Mouse (Mus musculus) cerebellum, adult 18-20 months (tissue): ENCODE results near the gene Zfhx3.
A peak's percentile ranks its signal among the peaks of the same experiment; 100 is the strongest.

Experiments
- DNase-seq, 2 experiments: peaks; one replicate each; pipeline ENCODE4 v3.0.0; 2021

Zfhx3 gene

GRCm38 (mm10) chr8:108101978-108102865 is 159.8 kb downstream of the Zfhx3 start:
- no peak for DNase-seq

GRCm38 (mm10) chr8:108104471-108105098 is 162.1 kb downstream of the Zfhx3 start:
- DNase-seq, result no peak

GRCm38 (mm10) chr8:108125053-108125452 is 182.6 kb downstream of the Zfhx3 start:
- DNase-seq, result peak; percentile 12 to 25

GRCm38 (mm10) chr8:108125491-108125890 is 183.0 kb downstream of the Zfhx3 start:
- DNase-seq, result no peak

- no peak for DNase-seq
Observed at GRCm38 (mm10) chr8:108146536-108146935, 204.1 kb downstream of the Zfhx3 start.

GRCm38 (mm10) chr8:108148599-108149249 is 206.3 kb downstream of the Zfhx3 start:
- DNase-seq, result no peak

- no peak for DNase-seq
Observed at GRCm38 (mm10) chr8:108170804-108171203, 228.4 kb downstream of the Zfhx3 start.

- no peak for DNase-seq
Observed at GRCm38 (mm10) chr8:108183296-108183695, 240.9 kb downstream of the Zfhx3 start.

GRCm38 (mm10) chr8:108183948-108184347 is 241.5 kb downstream of the Zfhx3 start:
- no peak for DNase-seq

GRCm38 (mm10) chr8:108186289-108186688 is 243.8 kb downstream of the Zfhx3 start:
- no peak for DNase-seq

GRCm38 (mm10) chr8:108188044-108188443 is 245.6 kb downstream of the Zfhx3 start:
- DNase-seq, result no peak

GRCm38 (mm10) chr8:108194571-108194970 is 252.1 kb downstream of the Zfhx3 start:
- no peak for DNase-seq

- no peak for DNase-seq
Observed at GRCm38 (mm10) chr8:108215026-108215425, 272.6 kb downstream of the Zfhx3 start.

GRCm38 (mm10) chr8:108218171-108218840 is 275.9 kb downstream of the Zfhx3 start:
- DNase-seq, result no peak

GRCm38 (mm10) chr8:108220511-108220910 is 278.1 kb downstream of the Zfhx3 start:
- no peak for DNase-seq

GRCm38 (mm10) chr8:108222091-108222490 is 279.6 kb downstream of the Zfhx3 start:
- DNase-seq, result no peak

GRCm38 (mm10) chr8:108232326-108232725 is 289.9 kb downstream of the Zfhx3 start:
- no peak for DNase-seq

- DNase-seq, result no peak
Observed at GRCm38 (mm10) chr8:108234481-108234880, 292.0 kb downstream of the Zfhx3 start.

GRCm38 (mm10) chr8:108236715-108237114 is 294.3 kb downstream of the Zfhx3 start:
- no peak for DNase-seq

GRCm38 (mm10) chr8:108239531-108239930 is 297.1 kb downstream of the Zfhx3 start:
- DNase-seq, result no peak

GRCm38 (mm10) chr8:108241041-108241690 is 298.7 kb downstream of the Zfhx3 start:
- no peak for DNase-seq

GRCm38 (mm10) chr8:108243270-108243669 is 300.8 kb downstream of the Zfhx3 start:
- no peak for DNase-seq
